Mouse (Mus musculus): ENCODE results near the gene Ndrg2. TPM values are rescaled to one million over a fixed set of nuclear protein-coding genes. Genes with fewer than 3 reads are reported as not detected.

The Ndrg2 gene
- polyA plus RNA-seq, 1 experiment: 1,100 TPM

GRCm38 (mm10) chr14:51915030-51915429, 1.1 kb upstream of the Ndrg2 start:
- Histone ChIP-seq H3K4me3 (ENCODE audit: insufficient read depth, low read length) (no peak overlapping the region), H3K27ac (ENCODE audit: insufficient read depth, low read length) (peak overlapping the region; percentile 63; the same call in 1 of the 2 replicates), H3K4me1 (ENCODE audit: control insufficient read depth, insufficient read depth, low read length) (no peaks in the 10 kb centered on the region; the same call in 1 of the 2 replicates)
- TF ChIP-seq CTCF (IDR thresholded peaks at IDR 0.05; ENCODE audit: extremely low read depth, insufficient read depth, low read length) (no peak), POLR2A (IDR thresholded peaks at IDR 0.05; ENCODE audit: extremely low read depth, insufficient read depth, low read length) (no peak)

DNA sequence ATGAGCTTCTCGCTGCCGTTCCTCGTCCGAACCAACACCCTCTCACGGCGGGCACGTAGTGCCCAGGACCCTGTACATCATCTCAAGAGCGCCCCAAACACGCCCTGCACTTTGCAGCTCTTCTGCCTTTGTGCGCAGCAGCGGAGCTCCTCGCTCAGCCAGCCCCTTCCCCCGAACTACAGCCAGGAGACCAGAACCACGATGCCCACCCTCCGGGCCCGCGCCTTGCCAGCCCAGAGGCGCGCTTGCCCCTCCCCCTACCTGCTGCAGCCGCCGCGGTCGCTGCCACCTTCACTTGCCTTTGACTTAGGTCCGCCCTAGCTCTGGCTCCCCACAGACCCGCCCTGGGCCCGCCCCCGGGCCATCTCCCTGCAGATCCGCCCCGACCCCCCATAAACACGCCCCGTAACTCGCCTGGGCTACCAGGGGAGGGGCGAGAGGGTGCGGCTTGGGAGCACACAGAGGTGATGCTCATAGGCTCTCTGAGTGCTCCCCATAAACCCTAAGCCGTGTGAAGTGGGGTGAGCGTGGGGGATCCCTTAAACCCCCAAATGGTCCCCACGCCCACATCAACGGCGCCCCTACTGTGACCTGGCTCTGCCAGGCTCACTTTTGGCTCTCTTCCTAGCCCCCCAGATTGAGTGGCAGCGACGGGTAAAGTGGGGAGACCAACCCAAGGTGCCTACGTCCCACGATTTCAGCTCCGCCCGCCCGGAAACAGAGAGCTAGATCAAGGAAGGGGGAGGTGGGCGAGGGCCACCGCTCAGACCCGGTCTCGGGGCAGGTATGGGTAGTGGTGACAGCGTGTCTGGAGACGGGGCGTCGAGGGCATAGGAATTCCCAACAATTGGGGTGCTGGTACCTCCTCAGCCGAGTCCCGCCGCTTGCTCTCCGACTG, 647 bp downstream of the Ndrg2 start:
- TF ChIP-seq CTCF (IDR thresholded peaks at IDR 0.05; ENCODE audit: extremely low read depth, insufficient read depth, low read length) (no peak), POLR2A (IDR thresholded peaks at IDR 0.05; ENCODE audit: extremely low read depth, insufficient read depth, low read length) (0 out of 2 replicates have a peak, but pooled peaks have one; percentile 27)
- peak overlapping the region; percentile 94 for H3K27ac ChIP-seq (ENCODE audit: insufficient read depth, low read length)
- no peaks in the 10 kb centered on the region; the same call in 1 of the 2 replicates for H3K4me1 ChIP-seq (ENCODE audit: control insufficient read depth, insufficient read depth, low read length)
- H3K4me3 ChIP-seq (ENCODE audit: insufficient read depth, low read length): peak overlapping the region; percentile 65

DNA sequence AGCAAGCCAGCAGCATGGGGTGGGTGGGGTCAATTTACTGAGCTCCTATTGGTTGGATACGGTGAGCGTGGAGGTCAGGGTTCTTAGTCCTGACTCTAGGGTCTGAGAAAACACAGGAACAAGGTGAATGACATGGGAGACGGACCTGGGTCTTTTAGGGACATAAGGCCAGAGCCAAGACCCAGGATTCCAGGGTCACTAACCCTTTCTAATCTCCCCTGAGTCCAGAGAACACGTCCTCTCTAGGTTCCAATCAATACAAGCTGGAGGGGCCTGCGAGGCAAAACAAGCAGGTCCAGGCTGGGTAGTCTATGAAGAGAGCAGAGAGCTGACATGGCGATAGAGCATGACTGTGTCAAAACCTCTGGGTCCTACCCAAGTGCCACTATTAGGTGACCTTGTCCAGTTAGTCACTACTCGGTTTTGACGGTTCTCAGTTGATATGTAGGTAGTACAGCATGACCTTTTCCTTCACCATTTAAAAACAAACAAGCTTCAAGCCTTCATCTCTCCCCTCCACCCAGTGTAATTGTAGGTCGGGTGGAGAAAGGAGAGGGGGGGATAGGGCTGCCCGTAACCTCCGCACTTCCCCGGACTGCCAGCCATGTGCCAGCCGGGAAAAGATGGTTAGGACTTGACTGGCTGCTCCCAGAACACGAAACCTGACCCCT, 1.4 kb downstream of the Ndrg2 start:
- Histone ChIP-seq H3K27ac (ENCODE audit: insufficient read depth, low read length) (peak overlapping the region; percentile 69), H3K4me3 (ENCODE audit: insufficient read depth, low read length) (peak overlapping the region; percentile 65), H3K4me1 (ENCODE audit: control insufficient read depth, insufficient read depth, low read length) (no peaks in the 10 kb centered on the region; the same call in 1 of the 2 replicates)
- TF ChIP-seq POLR2A (IDR thresholded peaks at IDR 0.05; ENCODE audit: extremely low read depth, insufficient read depth, low read length) (no peak), CTCF (IDR thresholded peaks at IDR 0.05; ENCODE audit: extremely low read depth, insufficient read depth, low read length) (no peak)

DNA sequence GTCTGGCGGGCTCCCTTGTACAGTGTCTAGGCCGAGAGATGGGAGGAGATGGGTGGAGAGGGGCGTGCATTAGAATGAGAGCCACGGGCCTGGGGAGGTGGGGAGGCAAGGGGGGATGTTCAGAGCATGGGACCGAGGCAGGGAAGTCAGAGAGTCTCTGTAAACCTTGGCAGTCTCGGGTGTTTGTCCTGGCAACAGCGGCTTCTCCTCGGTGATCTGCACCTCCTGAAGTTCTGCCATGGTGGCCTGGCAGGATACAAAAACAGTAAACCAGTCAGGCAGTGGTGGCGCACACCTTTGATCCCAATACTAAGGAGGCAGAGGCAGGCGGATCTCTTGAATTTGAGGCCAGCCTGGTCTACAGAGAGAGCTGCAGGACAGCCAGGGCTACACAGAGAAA, 2.7 kb downstream of the Ndrg2 start:
- Histone ChIP-seq H3K4me1 (ENCODE audit: control insufficient read depth, insufficient read depth, low read length) (no peaks in the 10 kb centered on the region; the same call in 1 of the 2 replicates), H3K4me3 (ENCODE audit: insufficient read depth, low read length) (peak overlapping the region; percentile 35), H3K27ac (ENCODE audit: insufficient read depth, low read length) (no peak overlapping the region)
- no peak for TF ChIP-seq POLR2A (IDR thresholded peaks at IDR 0.05; ENCODE audit: extremely low read depth, insufficient read depth, low read length)
- no peak for TF ChIP-seq CTCF (IDR thresholded peaks at IDR 0.05; ENCODE audit: extremely low read depth, insufficient read depth, low read length)

GRCm38 (mm10) chr14:51906102-51906501, 7.9 kb downstream of the Ndrg2 start:
- H3K4me1 ChIP-seq (ENCODE audit: control insufficient read depth, insufficient read depth, low read length): no peaks in the 10 kb centered on the region
- no peak overlapping the region for H3K4me3 ChIP-seq (ENCODE audit: insufficient read depth, low read length)
- no peak overlapping the region for H3K27ac ChIP-seq (ENCODE audit: insufficient read depth, low read length)
- TF ChIP-seq CTCF (IDR thresholded peaks at IDR 0.05; ENCODE audit: extremely low read depth, insufficient read depth, low read length) (no peak), POLR2A (IDR thresholded peaks at IDR 0.05; ENCODE audit: extremely low read depth, insufficient read depth, low read length) (no peak)

DNA sequence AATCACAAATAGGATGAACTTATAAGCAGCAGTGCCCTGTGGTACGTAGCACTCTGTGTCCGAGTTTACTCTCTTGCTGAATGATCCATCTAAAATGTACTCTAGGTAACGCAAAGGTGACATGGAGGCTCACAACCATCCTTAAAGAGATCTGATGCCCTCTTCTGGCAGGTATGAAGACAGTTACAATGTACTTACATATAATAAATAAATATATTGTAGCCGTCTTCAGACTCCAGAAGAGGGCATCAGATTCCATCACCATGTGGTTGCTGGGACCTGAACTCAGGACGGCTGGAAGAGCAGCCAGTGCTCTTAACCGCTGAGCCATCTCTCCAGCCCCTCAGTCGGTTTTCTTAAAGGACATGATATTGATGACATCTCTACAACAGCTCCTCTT, 9.3 kb downstream of the Ndrg2 start:
- Histone ChIP-seq H3K4me3 (ENCODE audit: insufficient read depth, low read length) (no peak overlapping the region), H3K4me1 (ENCODE audit: control insufficient read depth, insufficient read depth, low read length) (no peaks in the 10 kb centered on the region), H3K27ac (ENCODE audit: insufficient read depth, low read length) (no peak overlapping the region)
- no peak for TF ChIP-seq POLR2A (IDR thresholded peaks at IDR 0.05; ENCODE audit: extremely low read depth, insufficient read depth, low read length)
- TF ChIP-seq CTCF (IDR thresholded peaks at IDR 0.05; ENCODE audit: extremely low read depth, insufficient read depth, low read length): 0 out of 2 replicates have a peak, but pooled peaks have one; percentile 0

DNA sequence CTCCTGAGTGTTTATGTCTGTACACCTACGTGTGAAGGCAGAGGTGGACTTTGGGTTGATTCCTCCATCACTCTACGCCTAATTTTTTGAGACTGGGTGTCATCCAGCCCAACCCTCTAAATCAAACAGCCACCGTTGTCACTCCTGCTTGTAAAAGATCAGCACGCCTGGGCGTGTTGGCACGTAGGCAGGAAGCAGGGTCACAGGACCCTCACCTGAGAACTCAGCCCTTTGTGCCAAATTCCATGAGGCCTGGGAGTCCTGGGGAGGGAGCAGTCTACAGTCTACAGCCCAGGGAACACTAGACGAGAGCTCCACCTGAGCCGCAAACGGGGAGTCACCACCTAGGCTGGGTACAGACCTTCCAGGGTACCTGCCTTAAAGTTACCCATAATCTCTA, 10.2 kb downstream of the Ndrg2 start:
- H3K4me3 ChIP-seq (ENCODE audit: insufficient read depth, low read length): no peak overlapping the region
- TF ChIP-seq CTCF (IDR thresholded peaks at IDR 0.05; ENCODE audit: extremely low read depth, insufficient read depth, low read length): no peak
- no peak for TF ChIP-seq POLR2A (IDR thresholded peaks at IDR 0.05; ENCODE audit: extremely low read depth, insufficient read depth, low read length)
- H3K4me1 ChIP-seq (ENCODE audit: control insufficient read depth, insufficient read depth, low read length): no peaks in the 10 kb centered on the region
- H3K27ac ChIP-seq (ENCODE audit: insufficient read depth, low read length): no peak overlapping the region

DNA sequence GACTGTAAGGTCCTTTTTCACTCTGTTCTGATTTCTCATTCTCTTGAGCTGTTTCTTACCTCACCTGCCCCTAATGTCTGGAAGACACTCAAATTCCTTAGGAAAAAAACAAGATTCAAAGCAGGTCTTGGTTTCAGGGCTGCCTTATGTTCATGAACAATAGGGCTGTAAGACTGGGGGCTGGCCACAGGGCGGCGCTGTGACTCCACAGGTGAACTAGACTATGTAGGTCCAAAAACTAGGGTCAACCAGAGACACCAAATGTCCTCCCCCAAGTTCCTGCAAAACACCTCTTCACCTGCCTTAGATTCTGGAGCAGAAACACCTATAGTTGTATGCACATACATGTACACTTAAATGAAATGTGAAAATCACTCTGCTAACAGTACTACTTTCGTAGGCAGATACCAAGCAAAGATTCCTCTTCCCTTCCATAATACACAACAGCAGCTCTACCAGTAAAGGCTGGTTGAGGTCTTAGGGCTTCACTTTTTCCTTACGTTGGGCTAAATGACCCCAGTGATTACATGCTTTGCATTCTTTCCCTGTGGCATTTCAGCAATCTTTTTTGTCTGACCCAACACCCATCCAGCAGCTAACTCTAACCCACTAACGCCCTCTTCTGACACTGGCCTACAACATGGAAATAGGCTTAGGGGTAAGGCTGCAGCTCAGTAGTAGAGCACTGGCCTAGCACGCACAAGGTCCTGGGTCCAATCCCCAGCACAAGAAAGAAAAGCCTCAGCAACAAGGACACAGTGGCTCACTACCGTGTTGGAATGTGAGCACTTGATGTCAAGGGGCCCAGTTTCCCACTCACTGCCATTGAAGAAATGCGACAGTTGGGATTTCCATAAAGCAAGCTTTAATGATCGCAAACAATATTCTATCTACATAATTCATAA, 10.9 kb downstream of the Ndrg2 start:
- no peak overlapping the region for H3K4me3 ChIP-seq (ENCODE audit: insufficient read depth, low read length)
- no peak overlapping the region for H3K27ac ChIP-seq (ENCODE audit: insufficient read depth, low read length)
- TF ChIP-seq POLR2A (IDR thresholded peaks at IDR 0.05; ENCODE audit: extremely low read depth, insufficient read depth, low read length) (no peak), CTCF (IDR thresholded peaks at IDR 0.05; ENCODE audit: extremely low read depth, insufficient read depth, low read length) (peak; percentile 92)
- H3K4me1 ChIP-seq (ENCODE audit: control insufficient read depth, insufficient read depth, low read length): no peaks in the 10 kb centered on the region

- TF ChIP-seq POLR2A (IDR thresholded peaks at IDR 0.05; ENCODE audit: extremely low read depth, insufficient read depth, low read length) (no peak), CTCF (IDR thresholded peaks at IDR 0.05; ENCODE audit: extremely low read depth, insufficient read depth, low read length) (no peak)
- H3K27ac ChIP-seq (ENCODE audit: insufficient read depth, low read length): no peak overlapping the region
- no peak overlapping the region for H3K4me3 ChIP-seq (ENCODE audit: insufficient read depth, low read length)
- no peaks in the 10 kb centered on the region for H3K4me1 ChIP-seq (ENCODE audit: control insufficient read depth, insufficient read depth, low read length)
These were observed 14.6 kb downstream of the Ndrg2 start for GRCm38 (mm10) chr14:51899351-51899750.
